Mouse (Mus musculus) stomach, postnatal 0 days (tissue): ENCODE data around the gene Ppp1r9a.

Source experiments
- CTCF ChIP-seq: IDR thresholded peaks from 2 replicates; pipeline ENCODE4 v1.5.1; 2016; ENCODE audit warnings: antibody characterized with exemption, low read depth, mild to moderate bottlenecking, moderate library complexity
- EP300 ChIP-seq: optimal IDR thresholded peaks from 2 replicates; pipeline ENCODE3; 2016; ENCODE audit warnings: antibody characterized with exemption

DNA sequence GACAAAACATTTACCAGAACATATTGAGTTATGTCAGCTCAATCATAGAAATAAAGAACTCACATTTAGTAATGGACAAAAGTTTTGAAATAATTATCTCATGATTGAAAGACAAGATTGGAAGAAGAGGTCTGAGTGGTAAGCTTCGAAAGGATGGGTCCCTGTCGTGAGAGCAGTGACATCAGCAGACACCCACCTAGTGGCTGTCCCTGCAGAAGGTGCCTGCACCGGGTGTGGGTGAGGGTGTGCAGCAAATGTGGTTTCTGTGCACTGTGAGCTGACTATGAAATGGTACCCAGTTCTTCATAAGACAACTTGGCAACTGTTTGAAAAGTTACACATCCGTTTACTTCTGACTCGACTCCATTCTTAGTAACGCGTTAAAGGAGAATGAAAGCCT, 173.0 kb downstream of the Ppp1r9a start:
- TF ChIP-seq CTCF (no peak), EP300 (no peak)
